Mouse (Mus musculus) kidney, embryonic 14.5 days (tissue): ENCODE results near the gene Acadl. TPM values are rescaled to one million over a fixed set of nuclear protein-coding genes. Genes with fewer than 3 reads are reported as not detected.

ENCODE experiments used
- ATAC-seq: fragments of 200-750 bp; cut with Nextera tagmentation; 2 replicates; pipeline ENCODE4 v1.8.0; 2017; ENCODE audit warnings: moderate number of reproducible peaks, mild to moderate bottlenecking, moderate TSS enrichment, moderate library complexity; ENCODE audit not compliant: low FRiP score, low TSS enrichment
- H3K27ac ChIP-seq: fragments of 300-500 bp; sonication (generic); 2 replicates; pipeline ENCODE4 v1.5.1; 2014; ENCODE audit warnings: low read depth, mild to moderate bottlenecking, low read length, moderate library complexity, mixed read lengths
- H3K27me3 ChIP-seq: fragments of 300-500 bp; sonication (generic); 2 replicates; pipeline ENCODE4 v1.6.1; 2014; ENCODE audit warnings: mild to moderate bottlenecking, low read length; ENCODE audit not compliant: control insufficient read depth, insufficient read depth
- H3K36me3 ChIP-seq: fragments of 300-500 bp; sonication (generic); 2 replicates; pipeline ENCODE4 v1.6.1; 2014; ENCODE audit warnings: low read length, mixed read lengths; ENCODE audit not compliant: control insufficient read depth, insufficient read depth
- H3K4me1 ChIP-seq: fragments of 300-500 bp; sonication (generic); 2 replicates; pipeline ENCODE4 v1.6.1; 2014; ENCODE audit warnings: low read length, mixed read lengths; ENCODE audit not compliant: control insufficient read depth, insufficient read depth
- H3K4me2 ChIP-seq: fragments of 300-500 bp; sonication (generic); replicated peaks from 2 replicates; pipeline ENCODE4 v1.6.1; 2014; ENCODE audit warnings: low read depth, mild to moderate bottlenecking, low read length
- H3K4me3 ChIP-seq: fragments of 300-500 bp; sonication (generic); 2 replicates; pipeline ENCODE4 v1.5.1; 2014; ENCODE audit warnings: mild to moderate bottlenecking, low read length
- H3K9ac ChIP-seq: fragments of 300-500 bp; sonication (generic); 2 replicates; pipeline ENCODE4 v1.6.1; 2014; ENCODE audit warnings: low read depth, mild to moderate bottlenecking, low read length, moderate library complexity
- H3K9me3 ChIP-seq: fragments of 300-500 bp; sonication (generic); 2 replicates; pipeline ENCODE4 v1.6.1; 2016; ENCODE audit warnings: low read length; ENCODE audit not compliant: control insufficient read depth
- WGBS: fragments of 180-500 bp; shearing (Covaris S2); extraction: QIAGEN DNeasy Blood & Tissue Kit; methylation state at CpG from one replicate; pipeline ENCODE4 v1.1.7; 2014; 5-methylcytosine and 5-hydroxymethylcytosine counted together
- polyA plus RNA-seq: library from polyadenylated mRNA; unstranded; fragments of >200 nt; fragmentation: Nextera tagmentation; extraction: Ambion mirVana; gene quantifications from 2 replicates; pipeline ENCODE4 v1.2.1, GENCODE M21; 2014

The Acadl gene
- polyA plus RNA-seq, 1 experiment from 2014 or later = 98.4 TPM

DNA sequence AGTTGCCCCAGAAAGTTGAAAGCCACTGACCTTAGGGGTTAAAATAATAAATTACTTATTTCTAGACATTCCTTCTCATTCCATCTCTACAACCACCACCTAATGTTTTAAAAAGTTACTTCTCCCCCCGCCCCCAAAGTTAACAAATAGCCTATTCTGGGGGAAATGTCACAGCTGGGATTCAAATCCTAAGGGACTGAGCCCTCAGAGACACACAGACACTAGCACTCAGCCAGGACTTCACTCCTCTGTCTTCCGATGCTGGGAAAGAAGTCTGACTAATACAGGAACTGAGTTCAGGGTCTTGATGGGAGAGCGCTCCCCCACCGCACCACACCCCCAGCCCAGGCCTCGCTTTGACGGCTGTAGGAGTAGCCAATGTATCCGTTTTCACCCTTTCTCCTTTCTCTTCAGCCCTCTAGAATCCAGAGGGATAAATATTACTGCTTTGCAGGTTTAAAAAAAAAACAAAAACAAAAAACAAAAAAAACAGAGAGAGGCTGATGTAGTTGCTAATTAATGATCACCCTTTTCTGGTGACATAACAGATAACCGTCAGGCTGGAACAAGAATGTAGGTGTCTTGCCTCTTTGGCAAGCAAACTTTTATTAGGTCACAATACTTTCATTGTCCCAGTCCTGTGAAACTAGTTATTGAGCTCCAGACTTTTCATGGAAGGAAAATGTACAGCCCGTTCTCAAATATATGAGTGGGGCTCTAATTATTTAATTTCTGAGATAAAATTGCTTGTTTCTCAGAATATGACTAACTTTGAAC is 31.1 kb downstream of the Acadl start:
- Histone ChIP-seq H3K9me3 (no peaks in the 10 kb centered on the region), H3K4me2 (no peak overlapping the region), H3K4me3 (no peak overlapping the region), H3K9ac (no peak overlapping the region), H3K27ac (0 out of 2 replicates have a peak overlapping the region, but pooled peaks have one; percentile 6), H3K36me3 (peaks cover 9% of the 10 kb centered on the region), H3K4me1 (0 out of 2 replicates have a peak, but pooled peaks cover 4% of the 10 kb centered on the region), H3K27me3 (no peaks in the 10 kb centered on the region)
- peak; percentile 53; the same call in 1 of the 2 replicates for ATAC-seq
- WGBS = 33% methylated on average over 9 of the region's 9 CpGs

DNA sequence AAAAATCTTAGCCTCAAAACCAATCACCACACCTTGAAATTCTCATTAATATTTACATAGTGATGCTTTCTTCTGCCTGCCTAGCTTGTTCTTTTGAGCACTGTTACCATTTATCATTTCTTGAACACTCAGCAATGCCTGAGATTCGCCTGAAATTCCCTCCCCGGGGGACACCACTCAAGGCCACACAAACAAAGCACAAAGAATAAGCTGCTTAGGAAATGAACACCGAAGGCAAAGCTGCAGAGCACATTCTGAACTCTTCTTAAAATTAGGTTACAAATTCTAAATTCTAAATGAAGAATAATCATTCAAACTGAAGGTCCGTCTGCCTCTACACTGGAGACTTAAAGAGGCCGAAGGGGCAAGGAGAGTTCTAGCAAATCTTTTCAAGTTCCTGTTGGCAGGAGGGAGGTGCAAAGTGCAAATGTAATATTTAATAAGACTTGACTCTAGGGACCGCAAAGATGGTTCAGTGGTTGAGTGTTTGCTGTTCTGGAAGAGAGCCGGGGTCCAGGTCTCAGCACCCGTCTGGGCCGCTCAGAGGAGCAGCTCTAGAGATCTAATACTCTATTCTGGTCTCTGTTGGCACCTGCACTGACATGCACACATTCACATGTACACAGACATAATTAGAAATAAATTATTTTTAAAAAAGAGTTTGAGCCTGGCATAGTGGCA is 33.5 kb downstream of the Acadl start:
- 0 out of 2 replicates have a peak, but pooled peaks cover 4% of the 10 kb centered on the region for H3K4me1 ChIP-seq
- H3K4me3 ChIP-seq = no peak overlapping the region
- 83% methylated on average over 9 of the region's 9 CpGs for WGBS
- H3K27me3 ChIP-seq = no peaks in the 10 kb centered on the region
- H3K36me3 ChIP-seq = peaks cover 1% of the 10 kb centered on the region; the same call in 1 of the 2 replicates
- ATAC-seq = no peak
- H3K4me2 ChIP-seq = no peak overlapping the region
- H3K27ac ChIP-seq = no peak overlapping the region
- no peak overlapping the region for H3K9ac ChIP-seq
- H3K9me3 ChIP-seq = no peaks in the 10 kb centered on the region

DNA sequence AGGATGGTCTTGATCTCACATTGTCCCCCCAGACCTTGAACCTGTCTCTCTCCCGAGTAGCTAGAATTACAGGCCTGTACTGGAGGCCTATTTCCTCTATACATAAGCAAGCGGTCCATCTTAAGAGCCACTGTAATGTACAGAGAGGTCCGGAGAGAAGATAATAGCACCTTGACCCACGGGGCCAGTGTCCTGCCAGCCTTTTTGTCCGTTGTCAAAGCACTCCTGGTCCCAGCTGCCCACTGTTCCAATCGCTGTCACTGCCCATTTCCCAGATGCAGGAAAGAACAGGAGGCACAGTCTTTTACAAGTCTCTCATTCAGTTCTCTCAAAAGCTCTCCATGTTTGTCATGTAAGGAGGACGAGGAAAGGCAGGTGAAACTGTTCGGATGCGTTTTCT is 41.1 kb downstream of the Acadl start:
- Histone ChIP-seq H3K36me3 (no peaks in the 10 kb centered on the region), H3K27ac (no peak overlapping the region), H3K27me3 (peaks cover 5% of the 10 kb centered on the region; the same call in 1 of the 2 replicates), H3K9me3 (no peaks in the 10 kb centered on the region), H3K4me2 (no peak overlapping the region), H3K4me3 (no peak overlapping the region), H3K4me1 (no peaks in the 10 kb centered on the region), H3K9ac (no peak overlapping the region)
- 80% methylated on average over 9 of the region's 9 CpGs for WGBS
- ATAC-seq = no peak

DNA sequence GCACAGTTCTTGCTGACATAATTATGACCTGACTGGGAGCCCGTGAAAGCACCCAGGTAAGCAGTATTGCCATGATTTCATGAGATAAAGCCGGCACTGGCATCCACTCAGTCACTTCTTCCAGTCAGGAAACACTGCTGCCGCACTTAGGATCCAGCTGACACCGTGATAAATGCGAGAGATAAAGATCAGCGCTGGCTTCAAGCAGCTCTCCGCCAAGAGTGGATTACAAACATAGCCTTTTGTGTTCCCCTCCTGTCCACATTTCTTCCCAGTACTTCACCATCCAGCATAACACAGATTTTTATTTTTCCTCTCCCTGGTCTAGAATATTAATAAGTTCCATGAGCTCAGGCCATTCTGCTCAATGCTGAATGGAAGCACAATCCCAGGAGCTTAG is 42.8 kb downstream of the Acadl start:
- Histone ChIP-seq H3K4me2 (no peak overlapping the region), H3K4me1 (no peaks in the 10 kb centered on the region; the same call in 1 of the 2 replicates), H3K9ac (no peak overlapping the region), H3K27ac (no peak overlapping the region), H3K27me3 (peaks cover 5% of the 10 kb centered on the region; the same call in 1 of the 2 replicates), H3K36me3 (no peaks in the 10 kb centered on the region), H3K4me3 (no peak overlapping the region), H3K9me3 (no peaks in the 10 kb centered on the region)
- WGBS = 17% methylated on average over 7 of the region's 7 CpGs
- ATAC-seq = no peak

DNA sequence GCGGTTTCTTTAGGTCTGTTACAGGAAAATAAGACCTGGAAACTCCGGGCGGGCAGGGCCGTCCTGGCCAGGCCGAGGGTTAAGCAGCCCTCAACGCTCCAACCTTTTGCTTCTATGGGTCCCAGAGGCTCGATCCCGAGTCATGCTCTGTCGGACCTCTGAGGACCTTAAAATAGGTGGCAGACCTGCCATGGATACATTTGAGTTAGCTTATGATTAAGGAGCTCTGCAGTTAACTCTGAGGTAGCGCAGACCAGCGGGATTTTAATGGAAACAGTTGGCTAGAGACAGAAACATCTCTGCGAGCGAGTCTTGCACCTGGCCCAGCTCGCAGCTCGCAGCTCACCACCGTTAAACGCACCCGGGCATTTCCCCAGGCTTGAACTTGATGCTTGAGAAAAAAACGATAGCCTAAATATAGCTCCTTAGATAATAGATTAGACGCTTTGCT is 45.2 kb downstream of the Acadl start:
- H3K36me3 ChIP-seq = no peaks in the 10 kb centered on the region
- peaks cover 3% of the 10 kb centered on the region; the same call in 1 of the 2 replicates for H3K4me1 ChIP-seq
- peak; percentile 68 for ATAC-seq
- WGBS = under 1% methylated on average over 20 of the region's 20 CpGs
- no peaks in the 10 kb centered on the region for H3K9me3 ChIP-seq
- peaks cover 5% of the 10 kb centered on the region; the same call in 1 of the 2 replicates for H3K27me3 ChIP-seq
- H3K4me2 ChIP-seq = peak overlapping the region; percentile 61
- H3K4me3 ChIP-seq = peak overlapping the region; percentile 79
- peak overlapping the region; percentile 90 for H3K9ac ChIP-seq
- H3K27ac ChIP-seq = 0 out of 2 replicates have a peak overlapping the region, but pooled peaks have one; percentile 25

DNA sequence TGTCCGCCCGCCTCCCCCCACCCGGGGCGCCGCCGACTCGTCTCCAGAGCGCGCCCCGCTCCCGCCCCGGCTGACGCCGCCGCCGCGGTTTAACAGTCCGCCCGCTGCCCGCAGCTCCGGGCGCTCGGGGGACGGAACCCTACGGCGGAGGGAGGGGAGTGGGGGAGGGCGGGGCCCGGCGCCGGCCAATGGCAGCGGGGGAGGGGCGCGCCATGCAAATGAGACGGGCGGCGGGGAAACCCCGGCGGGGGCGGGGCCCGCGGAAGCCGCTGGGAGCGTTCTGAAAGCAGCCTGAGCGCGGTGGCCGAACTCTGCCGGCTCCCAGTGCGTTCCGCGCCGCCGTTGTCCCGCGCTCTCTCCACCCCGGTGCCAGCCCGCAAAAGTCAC is 45.6 kb downstream of the Acadl start, which contains the start of gene Kansl1l:
Gene Kansl1l, minus strand, starts transcription at position 110 of the 387 bp plus-strand sequence.
- H3K4me2 ChIP-seq = peak within 1 kb of the TSS; percentile 66
- no peaks in the 10 kb centered on the region for H3K9me3 ChIP-seq
- WGBS = under 1% methylated on average over 40 of the region's 56 CpGs
- peak within 1 kb of the TSS; percentile 79 for H3K4me3 ChIP-seq
- peak; percentile 87 for ATAC-seq
- H3K4me1 ChIP-seq = peaks cover 3% of the 10 kb centered on the region; the same call in 1 of the 2 replicates
- H3K36me3 ChIP-seq = no peaks in the 10 kb centered on the region
- peaks cover 5% of the 10 kb centered on the region; the same call in 1 of the 2 replicates for H3K27me3 ChIP-seq
- peak within 1 kb of the TSS; percentile 95 for H3K27ac ChIP-seq
- peak within 1 kb of the TSS; percentile 90 for H3K9ac ChIP-seq

DNA sequence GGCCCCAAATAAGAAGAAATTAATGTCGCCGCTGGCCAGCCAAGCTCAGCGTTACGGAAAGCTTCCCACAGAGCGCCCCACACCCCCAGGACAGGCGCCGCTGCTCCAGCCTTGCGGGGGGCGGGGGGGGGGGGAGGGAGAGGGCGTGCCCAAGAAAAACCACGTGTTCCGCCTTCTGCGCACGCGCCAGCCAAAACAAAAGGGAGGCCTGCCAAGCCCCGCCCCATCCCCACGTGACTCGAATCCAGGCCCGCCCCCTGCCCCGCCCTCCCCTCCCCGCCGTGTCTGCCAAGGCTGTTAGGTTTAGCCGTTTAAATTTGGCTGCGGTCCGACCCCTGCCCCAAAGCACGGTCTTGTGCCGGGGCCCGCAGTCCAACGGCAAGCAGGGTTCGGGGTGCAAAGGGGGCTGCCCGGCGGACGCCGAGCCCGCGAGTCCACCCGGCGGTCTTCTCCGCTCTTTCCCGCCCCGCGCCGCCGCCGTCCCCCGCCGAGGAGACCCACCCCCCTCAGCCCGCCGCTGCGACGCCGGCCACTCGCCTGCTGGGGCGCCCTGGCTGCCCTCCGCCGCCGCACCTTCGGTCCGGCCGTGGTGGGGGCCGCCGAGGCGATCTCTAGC is 46.1 kb downstream of the Acadl start:
- WGBS = under 1% methylated on average over 50 of the region's 63 CpGs
- Histone ChIP-seq H3K4me2 (peak overlapping the region; percentile 66; the same call in 1 of the 2 replicates), H3K27ac (peak overlapping the region; percentile 95), H3K9me3 (no peaks in the 10 kb centered on the region), H3K27me3 (peaks cover 5% of the 10 kb centered on the region; the same call in 1 of the 2 replicates), H3K4me3 (peak overlapping the region; percentile 79), H3K36me3 (no peaks in the 10 kb centered on the region), H3K9ac (peak overlapping the region; percentile 90), H3K4me1 (peaks cover 3% of the 10 kb centered on the region; the same call in 1 of the 2 replicates)
- ATAC-seq = peak; percentile 89

DNA sequence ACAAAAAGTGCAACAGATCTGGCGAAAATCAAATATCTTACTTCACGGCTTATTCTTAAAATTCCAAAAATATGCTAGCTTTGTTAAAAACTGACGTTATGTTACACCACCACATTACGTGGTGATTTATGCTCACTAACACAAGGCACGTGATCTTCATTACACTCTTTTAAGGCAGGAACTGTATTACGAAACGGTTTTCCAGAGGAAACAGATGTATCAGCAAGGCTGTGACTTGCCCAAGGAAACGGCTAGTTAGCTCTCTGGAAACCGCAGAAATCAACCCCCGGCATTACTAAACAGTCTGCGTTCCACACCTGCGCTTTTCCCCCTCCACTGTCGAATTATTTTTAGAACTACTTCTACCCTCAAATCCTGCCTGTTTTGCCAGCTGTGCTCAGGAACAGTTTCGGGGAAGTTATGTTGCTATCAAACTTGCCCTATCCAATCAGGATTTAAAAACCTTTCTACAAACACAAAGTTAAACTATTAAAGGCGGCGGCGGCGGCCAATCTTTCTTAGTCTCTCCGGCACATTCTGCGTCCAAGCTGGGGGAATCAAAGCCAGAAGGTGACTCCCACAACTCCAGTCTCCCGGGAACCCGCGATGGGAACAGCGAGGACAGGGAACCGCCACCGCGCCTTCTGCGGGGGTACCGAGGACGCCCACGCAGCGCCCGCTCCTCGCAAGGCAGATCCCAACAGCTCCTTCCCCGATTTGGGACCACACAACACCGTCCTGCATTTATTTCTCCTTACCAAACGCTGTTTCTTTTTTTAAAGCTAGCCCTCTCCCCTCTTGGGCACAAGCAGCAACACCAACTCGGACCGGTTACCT is 46.9 kb downstream of the Acadl start:
- Histone ChIP-seq H3K36me3 (no peaks in the 10 kb centered on the region), H3K4me2 (peak overlapping the region; percentile 66), H3K9me3 (no peaks in the 10 kb centered on the region), H3K27ac (peak overlapping the region; percentile 89), H3K9ac (peak overlapping the region; percentile 72), H3K27me3 (peaks cover 5% of the 10 kb centered on the region; the same call in 1 of the 2 replicates), H3K4me3 (peak overlapping the region; percentile 79), H3K4me1 (peaks cover 3% of the 10 kb centered on the region; the same call in 1 of the 2 replicates)
- WGBS = under 1% methylated on average over 39 of the region's 39 CpGs
- ATAC-seq = peak; percentile 47
